Mouse (Mus musculus) neural tube, postnatal 0 days (tissue): Measurements from ENCODE around the gene Gm36176. TPM values are rescaled to one million over a fixed set of nuclear protein-coding genes. Genes with fewer than 3 reads are reported as not detected.

ENCODE experiments used
- polyA plus RNA-seq: library from polyadenylated mRNA; unstranded; fragments of >200 nt; fragmentation: Nextera tagmentation; extraction: Ambion mirVana; gene quantifications from 2 replicates; pipeline ENCODE4 v1.2.1, GENCODE M21; 2015

The Gm36176 gene
- polyA plus RNA-seq = not detected in 2 replicates

GRCm38 (mm10) chr10:77846503-77846902 lies at the start of gene Gm36176:
TSS of gene Gm36176 (plus strand) at chr10:77846803.

GRCm38 (mm10) chr10:77798921-77799508 lies 47.6 kb upstream of the Gm36176 start, which contains the start of gene Gm19668:
TSS of gene Gm19668 (minus strand) at chr10:77799133.

GRCm38 (mm10) chr10:77811743-77812142 lies 34.9 kb upstream of the Gm36176 start, which contains the start of gene Gm9507:
TSS of gene Gm9507 (minus strand) at chr10:77811843.

GRCm38 (mm10) chr10:77814382-77814781 lies 32.2 kb upstream of the Gm36176 start, which contains the start of gene Gm2696:
TSS of gene Gm2696 (plus strand) at chr10:77814682.

GRCm38 (mm10) chr10:77826951-77827350 lies 19.7 kb upstream of the Gm36176 start, which contains the start of gene Krtap10-4:
TSS of gene Krtap10-4 (minus strand) at chr10:77827095.

GRCm38 (mm10) chr10:77835647-77836046 lies 11.0 kb upstream of the Gm36176 start, which contains the start of gene Krtap10-10:
TSS of gene Krtap10-10 (plus strand) at chr10:77835947.

GRCm38 (mm10) chr10:77852559-77852958 lies 6.0 kb downstream of the Gm36176 start, which contains the start of gene Gm10318:
TSS of gene Gm10318 (plus strand) at chr10:77852859.

GRCm38 (mm10) chr10:77861675-77862074 lies 15.1 kb downstream of the Gm36176 start, which contains the start of gene Gm3285:
TSS of gene Gm3285 (plus strand) at chr10:77861975.

Other genes starting within 250 kb of the Gm36176 start
- gene Sumo3, start 240.7 kb upstream of the Gm36176 start, polyA plus RNA-seq = 276 and 292 TPM in 2 replicates
- 1.7 and 3.1 TPM in 2 replicates for gene Gm49325, start 240.6 kb upstream of the Gm36176 start, polyA plus RNA-seq
- 53.8 and 60.5 TPM in 2 replicates for gene Ube2g2, start 224.5 kb upstream of the Gm36176 start, polyA plus RNA-seq
- gene Tspear, start 160.2 kb upstream of the Gm36176 start, polyA plus RNA-seq = 2.4 and 2.6 TPM in 2 replicates
- not detected in 2 replicates for gene Gm19402, start 156.0 kb upstream of the Gm36176 start, polyA plus RNA-seq
- not detected in 2 replicates for gene Gm9508, start 149.6 kb upstream of the Gm36176 start, polyA plus RNA-seq
- gene Gm10272, start 140.2 kb upstream of the Gm36176 start, polyA plus RNA-seq = not detected in 2 replicates
- not detected in 2 replicates for gene Gm10024, start 135.3 kb upstream of the Gm36176 start, polyA plus RNA-seq
- not detected in 2 replicates for gene Gm10142, start 131.0 kb upstream of the Gm36176 start, polyA plus RNA-seq
- gene Krtap12-1, start 126.2 kb upstream of the Gm36176 start, polyA plus RNA-seq = not detected in 2 replicates
- not detected in 2 replicates for gene Gm10100, start 120.3 kb upstream of the Gm36176 start, polyA plus RNA-seq
- not detected in 2 replicates for gene Gm18596, start 104.2 kb upstream of the Gm36176 start, polyA plus RNA-seq
- gene Gm9736, start 95.4 kb upstream of the Gm36176 start, polyA plus RNA-seq = not detected in 2 replicates
- gene Gm3233, start 87.1 kb upstream of the Gm36176 start, polyA plus RNA-seq = not detected in 2 replicates
- gene Gm3238, start 75.5 kb upstream of the Gm36176 start, polyA plus RNA-seq = not detected in 2 replicates
- not detected in 2 replicates for gene Gm7138, start 69.9 kb upstream of the Gm36176 start, polyA plus RNA-seq
- gene Gm3250, start 64.3 kb upstream of the Gm36176 start, polyA plus RNA-seq = not detected in 2 replicates
- not detected in 2 replicates for gene Gm7137, start 58.6 kb upstream of the Gm36176 start, polyA plus RNA-seq
- not detected in 2 replicates for gene Gm9639, start 51.7 kb upstream of the Gm36176 start, polyA plus RNA-seq
- gene Gm19668, start 47.7 kb upstream of the Gm36176 start, polyA plus RNA-seq = not detected in 2 replicates
- gene Gm9507, start 35.0 kb upstream of the Gm36176 start, polyA plus RNA-seq = not detected in 2 replicates
- gene Gm2696, start 32.1 kb upstream of the Gm36176 start, polyA plus RNA-seq = not detected in 2 replicates
- gene Krtap10-4, start 19.7 kb upstream of the Gm36176 start, polyA plus RNA-seq = not detected in 2 replicates
- not detected in 2 replicates for gene Krtap10-10, start 10.9 kb upstream of the Gm36176 start, polyA plus RNA-seq
- not detected in 2 replicates for gene Gm10318, start 6.1 kb downstream of the Gm36176 start, polyA plus RNA-seq
- gene Gm3285, start 15.2 kb downstream of the Gm36176 start, polyA plus RNA-seq = not detected in 2 replicates
- gene Lrrc3, start 55.7 kb downstream of the Gm36176 start, polyA plus RNA-seq = 22.2 and 26.6 TPM in 2 replicates
- 8.9 and 10.4 TPM in 2 replicates for gene Trpm2, start 123.8 kb downstream of the Gm36176 start, polyA plus RNA-seq
- gene 1810043G02Rik, start 131.7 kb downstream of the Gm36176 start, polyA plus RNA-seq = 65.9 and 70.1 TPM in 2 replicates
- gene Pfkl, start 163.3 kb downstream of the Gm36176 start, polyA plus RNA-seq = 82.9 and 88.0 TPM in 2 replicates
- gene Dnmt3l, start 195.1 kb downstream of the Gm36176 start, polyA plus RNA-seq = not detected in 2 replicates
- gene Aire, start 196.8 kb downstream of the Gm36176 start, polyA plus RNA-seq = 0.19 and 0.40 TPM in 2 replicates
- 1.7 TPM in 2 replicates for gene Icosl, start 222.5 kb downstream of the Gm36176 start, polyA plus RNA-seq